Mouse (Mus musculus): Measurements from ENCODE around the gene Zfp526. TPM values are rescaled to one million over a fixed set of nuclear protein-coding genes. Genes with fewer than 3 reads are reported as not detected.
A peak's percentile ranks its signal among the peaks of the same experiment; 100 is the strongest.

The Zfp526 gene
- polyA plus RNA-seq, 1 experiment: 13.9 TPM

DNA sequence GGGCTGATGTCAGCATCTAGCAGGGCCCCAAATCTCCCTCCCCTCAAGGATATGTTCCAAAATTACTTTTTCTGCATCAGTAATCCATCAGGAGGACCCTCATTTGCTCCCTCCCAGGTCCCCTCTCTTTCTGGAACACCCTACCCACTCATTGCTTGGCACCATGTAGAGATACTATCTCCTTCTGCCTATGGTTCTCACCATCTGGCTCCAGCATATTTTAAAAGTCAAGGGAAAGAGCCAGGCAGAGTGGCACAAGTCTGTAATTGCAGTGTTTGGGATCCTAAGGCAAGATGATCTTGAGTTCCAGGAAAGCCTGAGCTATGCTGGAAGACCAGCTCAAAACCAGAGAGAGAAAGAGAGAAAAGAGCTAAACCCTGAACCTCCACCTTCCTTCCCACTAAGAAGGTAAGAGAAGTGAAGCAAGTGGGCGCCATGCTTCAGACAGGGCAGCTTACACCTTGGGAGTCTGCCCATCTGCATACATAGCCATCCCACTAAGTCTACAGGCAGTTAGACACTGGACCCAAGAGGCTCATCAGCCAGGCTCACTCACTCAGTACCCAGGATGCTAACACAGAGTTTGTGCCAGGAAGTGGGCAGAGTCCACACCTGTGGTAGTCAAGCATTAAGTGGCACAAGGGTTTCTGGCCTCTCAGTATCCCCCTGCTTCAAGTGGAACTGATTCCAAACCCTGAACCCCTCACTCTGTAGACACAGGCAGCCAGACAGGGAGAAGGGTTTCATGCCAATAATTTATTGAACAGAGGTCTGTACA, 6.5 kb downstream of the Zfp526 start:
- Histone ChIP-seq H3K4me3 (replicated peaks; ENCODE audit: control insufficient read depth, low read depth, low read length) (no peak overlapping the region), H3K27ac (ENCODE audit: control insufficient read depth, insufficient read depth, low read depth, low read length, poor library complexity) (no peak overlapping the region), H3K4me1 (ENCODE audit: control insufficient read depth, insufficient read depth, low read length) (no peaks in the 10 kb centered on the region)
- 92% methylated on average over 1 of the region's 1 CpGs for WGBS
- TF ChIP-seq POLR2A (IDR thresholded peaks at IDR 0.05; ENCODE audit: borderline replicate concordance, control insufficient read depth, low read depth, low read length) (no peak), CTCF (IDR thresholded peaks at IDR 0.05; ENCODE audit: control insufficient read depth, insufficient read depth, low read length) (no peak)

- no peaks in the 10 kb centered on the region; the same call in 1 of the 2 replicates for H3K4me1 ChIP-seq (ENCODE audit: control insufficient read depth, insufficient read depth, low read length)
- 85% methylated on average over 9 of the region's 9 CpGs for WGBS
Observed at GRCm38 (mm10) chr7:25230690-25231285, 9.6 kb downstream of the Zfp526 start.

GRCm38 (mm10) chr7:25232101-25232648, 10.9 kb downstream of the Zfp526 start:
- 57% methylated on average over 5 of the region's 5 CpGs for WGBS
- no peak overlapping the region for H3K4me3 ChIP-seq (replicated peaks; ENCODE audit: control insufficient read depth, low read depth, low read length)

More at GRCm38 (mm10) chr7:25230690-25231285, 9.6 kb downstream of the Zfp526 start:
- peak; percentile 5; the same call in 1 of the 2 replicates for TF ChIP-seq POLR2A (IDR thresholded peaks at IDR 0.05; ENCODE audit: borderline replicate concordance, control insufficient read depth, low read depth, low read length)
- no peak for TF ChIP-seq CTCF (IDR thresholded peaks at IDR 0.05; ENCODE audit: control insufficient read depth, insufficient read depth, low read length)
- Histone ChIP-seq H3K4me3 (replicated peaks; ENCODE audit: control insufficient read depth, low read depth, low read length) (no peak overlapping the region), H3K27ac (ENCODE audit: control insufficient read depth, insufficient read depth, low read depth, low read length, poor library complexity) (no peak overlapping the region)

GRCm38 (mm10) chr7:25233061-25233460, 11.8 kb downstream of the Zfp526 start:
- Histone ChIP-seq H3K27ac (ENCODE audit: control insufficient read depth, insufficient read depth, low read depth, low read length, poor library complexity) (no peak overlapping the region), H3K4me3 (replicated peaks; ENCODE audit: control insufficient read depth, low read depth, low read length) (no peak overlapping the region), H3K4me1 (ENCODE audit: control insufficient read depth, insufficient read depth, low read length) (peaks cover 2% of the 10 kb centered on the region; the same call in 1 of the 2 replicates)
- no peak for TF ChIP-seq POLR2A (IDR thresholded peaks at IDR 0.05; ENCODE audit: borderline replicate concordance, control insufficient read depth, low read depth, low read length)
- no peak for TF ChIP-seq CTCF (IDR thresholded peaks at IDR 0.05; ENCODE audit: control insufficient read depth, insufficient read depth, low read length)
- 68% methylated on average over 2 of the region's 2 CpGs for WGBS

More at GRCm38 (mm10) chr7:25232101-25232648, 10.9 kb downstream of the Zfp526 start:
- H3K4me1 ChIP-seq (ENCODE audit: control insufficient read depth, insufficient read depth, low read length): peaks cover 2% of the 10 kb centered on the region; the same call in 1 of the 2 replicates
- TF ChIP-seq CTCF (IDR thresholded peaks at IDR 0.05; ENCODE audit: control insufficient read depth, insufficient read depth, low read length) (no peak), POLR2A (IDR thresholded peaks at IDR 0.05; ENCODE audit: borderline replicate concordance, control insufficient read depth, low read depth, low read length) (no peak)
- no peak overlapping the region for H3K27ac ChIP-seq (ENCODE audit: control insufficient read depth, insufficient read depth, low read depth, low read length, poor library complexity)

DNA sequence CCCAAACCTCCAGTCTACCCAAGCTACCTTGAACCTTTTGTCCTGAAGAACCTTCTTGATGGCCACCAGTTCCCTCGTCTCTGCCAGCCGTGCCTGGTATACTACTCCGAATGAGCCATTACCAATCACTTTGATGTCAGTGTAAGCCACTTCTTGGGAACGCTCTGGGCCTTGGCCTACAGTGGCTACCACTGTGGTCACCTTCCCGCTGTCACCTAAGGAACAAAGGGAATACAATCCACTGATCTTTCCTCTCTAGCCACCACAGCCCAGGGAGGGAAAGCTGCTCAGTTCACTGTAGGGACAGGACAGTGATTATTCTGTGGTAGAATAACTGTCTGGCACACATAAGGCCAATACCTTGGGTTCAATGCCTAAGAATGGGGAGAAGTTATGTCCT, 14.3 kb downstream of the Zfp526 start:
- 90% methylated on average over 5 of the region's 5 CpGs for WGBS
- Histone ChIP-seq H3K27ac (ENCODE audit: control insufficient read depth, insufficient read depth, low read depth, low read length, poor library complexity) (no peak overlapping the region), H3K4me1 (ENCODE audit: control insufficient read depth, insufficient read depth, low read length) (peaks cover 2% of the 10 kb centered on the region; the same call in 1 of the 2 replicates), H3K4me3 (replicated peaks; ENCODE audit: control insufficient read depth, low read depth, low read length) (no peak overlapping the region)
- no peak for TF ChIP-seq CTCF (IDR thresholded peaks at IDR 0.05; ENCODE audit: control insufficient read depth, insufficient read depth, low read length)
- TF ChIP-seq POLR2A (IDR thresholded peaks at IDR 0.05; ENCODE audit: borderline replicate concordance, control insufficient read depth, low read depth, low read length): no peak

- Histone ChIP-seq H3K4me3 (replicated peaks; ENCODE audit: control insufficient read depth, low read depth, low read length) (peak within 1 kb of the TSS; percentile 84), H3K27ac (ENCODE audit: control insufficient read depth, insufficient read depth, low read depth, low read length, poor library complexity) (peak within 1 kb of the TSS; percentile 78), H3K4me1 (ENCODE audit: control insufficient read depth, insufficient read depth, low read length) (peaks cover 2% of the 10 kb centered on the region; the same call in 1 of the 2 replicates)
- WGBS: under 1% methylated on average over 75 of the region's 76 CpGs
- TF ChIP-seq CTCF (IDR thresholded peaks at IDR 0.05; ENCODE audit: control insufficient read depth, insufficient read depth, low read length) (no peak), POLR2A (IDR thresholded peaks at IDR 0.05; ENCODE audit: borderline replicate concordance, control insufficient read depth, low read depth, low read length) (peak; percentile 63; the same call in 1 of the 2 replicates)
Observed at GRCm38 (mm10) chr7:25237249-25238014, 16.2 kb downstream of the Zfp526 start, which contains the start of gene Gsk3a. TSS of gene Gsk3a (minus strand) at chr7:25237851.

- H3K4me1 ChIP-seq (ENCODE audit: control insufficient read depth, insufficient read depth, low read length): peaks cover 2% of the 10 kb centered on the region; the same call in 1 of the 2 replicates
- WGBS: under 1% methylated on average over 23 of the region's 23 CpGs
- peak overlapping the region; percentile 72 for H3K4me3 ChIP-seq (replicated peaks; ENCODE audit: control insufficient read depth, low read depth, low read length)
- H3K27ac ChIP-seq (ENCODE audit: control insufficient read depth, insufficient read depth, low read depth, low read length, poor library complexity): peak overlapping the region; percentile 53
- no peak for TF ChIP-seq POLR2A (IDR thresholded peaks at IDR 0.05; ENCODE audit: borderline replicate concordance, control insufficient read depth, low read depth, low read length)
- TF ChIP-seq CTCF (IDR thresholded peaks at IDR 0.05; ENCODE audit: control insufficient read depth, insufficient read depth, low read length): no peak
Observed at GRCm38 (mm10) chr7:25238015-25238706, 16.9 kb downstream of the Zfp526 start.

Measured in bone marrow, adult 2 months (tissue).